Mouse (Mus musculus) lung, adult 2 months (tissue): ENCODE measurements around the gene Bmpr1a. TPM values are rescaled to one million over a fixed set of nuclear protein-coding genes. Genes with fewer than 3 reads are reported as not detected.
"Not testable (repeated sequence)": the region's sequence is repeated elsewhere in the genome, so short reads cannot be mapped to it uniquely, and the experiment has no call there.

ENCODE experiments used
- DNase-seq: peaks from one replicate; pipeline ENCODE4 v3.0.0; 2022
- H3K4me1 ChIP-seq: fragments of 200-500 bp; 2 replicates; pipeline ENCODE4 v1.6.1; 2011; ENCODE audit warnings: low read length; ENCODE audit not compliant: control insufficient read depth, insufficient read depth
- H3K4me3 ChIP-seq: fragments of 200-500 bp; replicated peaks from 2 replicates; pipeline ENCODE3; 2011; ENCODE audit warnings: low read depth, mild to moderate bottlenecking, control low read depth, low read length; ENCODE audit errors: extremely low read depth
- CTCF ChIP-seq: fragments of 200-500 bp; IDR thresholded peaks from 2 replicates; pipeline ENCODE4 v1.5.1; 2011; ENCODE audit warnings: mild to moderate bottlenecking, low read length, control low read depth; ENCODE audit not compliant: insufficient read depth
- POLR2A ChIP-seq: fragments of 200-500 bp; IDR thresholded peaks from 2 replicates; pipeline ENCODE4 v1.6.1; 2011; ENCODE audit warnings: low read depth, mild to moderate bottlenecking, control low read depth, low read length, borderline replicate concordance; ENCODE audit errors: extremely low read depth
- WGBS: fragments of 180-500 bp; shearing (Covaris S2); methylation state at CpG from one replicate; pipeline ENCODE4 v1.1.7; 2018; 5-methylcytosine and 5-hydroxymethylcytosine counted together
- polyA plus RNA-seq: library from polyadenylated mRNA; depleted of rRNA; stranded (reverse); fragments of >200 nt; gene quantifications from 2 replicates; pipeline ENCODE4 v1.2.3, GENCODE M21; 2012

Bmpr1a gene
- polyA plus RNA-seq, 1 experiment = 15.3 TPM

DNA sequence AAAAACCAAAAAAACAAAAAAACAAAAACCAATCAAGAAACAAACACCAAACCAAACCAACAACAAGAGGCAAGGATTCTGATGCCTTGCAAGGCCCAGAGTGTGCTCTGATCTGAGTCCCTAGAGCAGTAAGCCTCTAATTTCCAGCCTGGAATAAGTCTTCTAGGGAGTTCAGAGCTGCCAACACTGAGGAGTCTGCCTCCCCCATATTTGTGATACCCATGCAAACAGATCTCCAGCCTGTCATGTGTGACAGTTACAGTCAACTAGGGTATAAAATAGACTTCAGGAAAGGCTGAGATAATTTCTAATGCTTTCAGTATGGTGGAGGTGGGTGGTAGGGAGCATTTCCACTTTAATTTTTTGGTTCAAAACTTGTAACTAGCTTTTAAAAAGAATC lies 58.2 kb downstream of the Bmpr1a start:
- TF ChIP-seq POLR2A (no peak), CTCF (no peak)
- H3K4me1 ChIP-seq = no peaks in the 10 kb centered on the region; the same call in 1 of the 2 replicates
- H3K4me3 ChIP-seq = no peak overlapping the region
- no peak for DNase-seq

GRCm38 (mm10) chr14:34444368-34444767 lies 58.8 kb downstream of the Bmpr1a start:
- no peak for DNase-seq
- 66% methylated on average over 5 of the region's 5 CpGs for WGBS
- no peak overlapping the region for H3K4me3 ChIP-seq
- no peaks in the 10 kb centered on the region for H3K4me1 ChIP-seq
- TF ChIP-seq CTCF (no peak), POLR2A (no peak)

GRCm38 (mm10) chr14:34442531-34442930 lies 60.6 kb downstream of the Bmpr1a start:
- H3K4me1 ChIP-seq = no peaks in the 10 kb centered on the region
- 65% methylated on average over 4 of the region's 4 CpGs for WGBS
- TF ChIP-seq CTCF (no peak), POLR2A (no peak)
- no peak overlapping the region for H3K4me3 ChIP-seq
- no peak for DNase-seq

- no peak for DNase-seq
- TF ChIP-seq POLR2A = no peak
- TF ChIP-seq CTCF = no peak
- 70% methylated on average over 3 of the region's 3 CpGs for WGBS
Measured at GRCm38 (mm10) chr14:34440526-34441066, 62.5 kb downstream of the Bmpr1a start.

GRCm38 (mm10) chr14:34429069-34429468 lies 74.1 kb downstream of the Bmpr1a start:
- Histone ChIP-seq H3K4me1 (no peaks in the 10 kb centered on the region), H3K4me3 (no peak overlapping the region)
- TF ChIP-seq POLR2A (no peak), CTCF (no peak)
- 68% methylated on average over 1 of the region's 1 CpGs for WGBS
- DNase-seq = no peak

More at GRCm38 (mm10) chr14:34440526-34441066, 62.5 kb downstream of the Bmpr1a start:
- Histone ChIP-seq H3K4me1 (no peaks in the 10 kb centered on the region), H3K4me3 (no peak overlapping the region)

DNA sequence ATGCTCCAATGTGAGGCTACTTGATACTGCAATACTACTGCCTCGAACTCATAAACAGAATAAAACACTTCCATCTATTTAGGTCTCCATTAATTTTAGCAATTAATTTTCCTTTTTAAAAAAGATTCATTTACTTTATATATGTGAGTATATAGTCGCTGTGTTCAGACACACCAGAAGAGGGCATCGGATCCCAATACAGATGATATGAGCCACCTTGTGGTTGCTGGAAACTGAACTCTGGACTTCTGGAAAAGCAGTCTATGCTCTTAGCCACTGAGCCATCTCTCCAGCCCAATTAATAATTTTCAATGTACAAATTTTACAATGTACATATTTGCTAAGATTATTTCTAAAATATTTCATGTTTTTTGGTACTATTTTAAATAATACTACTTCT lies 74.9 kb downstream of the Bmpr1a start:
- TF ChIP-seq POLR2A (no peak), CTCF (no peak)
- WGBS = 93% methylated on average over 3 of the region's 3 CpGs
- Histone ChIP-seq H3K4me3 (no peak overlapping the region), H3K4me1 (no peaks in the 10 kb centered on the region)
- no peak for DNase-seq

GRCm38 (mm10) chr14:34421078-34421477 lies 82.1 kb downstream of the Bmpr1a start:
- TF ChIP-seq CTCF (no peak), POLR2A (no peak)
- DNase-seq = no peak
- WGBS = 90% methylated on average over 1 of the region's 1 CpGs
- no peak overlapping the region for H3K4me3 ChIP-seq
- no peaks in the 10 kb centered on the region for H3K4me1 ChIP-seq

GRCm38 (mm10) chr14:34417501-34417900 lies 85.6 kb downstream of the Bmpr1a start:
- 86% methylated on average over 5 of the region's 5 CpGs for WGBS
- TF ChIP-seq POLR2A = no peak
- TF ChIP-seq CTCF = no peak
- DNase-seq = no peak
- Histone ChIP-seq H3K4me1 (no peaks in the 10 kb centered on the region), H3K4me3 (no peak overlapping the region)

GRCm38 (mm10) chr14:34416946-34417345 lies 86.2 kb downstream of the Bmpr1a start:
- WGBS = 92% methylated on average over 4 of the region's 4 CpGs
- not testable (repeated sequence) for H3K4me1 ChIP-seq, DNase-seq, H3K4me3 ChIP-seq

GRCm38 (mm10) chr14:34412164-34412896 lies 90.8 kb downstream of the Bmpr1a start:
- no peak overlapping the region for H3K4me3 ChIP-seq
- no peaks in the 10 kb centered on the region for H3K4me1 ChIP-seq
- DNase-seq = no peak
- TF ChIP-seq POLR2A (no peak), CTCF (no peak)
- 90% methylated on average over 7 of the region's 7 CpGs for WGBS
